Mouse (Mus musculus) embryo, embryonic 10 days (tissue): ENCODE data around the gene Wdr1.

ENCODE experiments used
- DNase-seq: peaks from one replicate; pipeline ENCODE4 v3.0.0-alpha.2; 2015; ENCODE audit warnings: low spot score

Wdr1 gene

GRCm38 (mm10) chr5:38544423-38545415 is 18.3 kb downstream of the Wdr1 start:
- DNase-seq: no peak

GRCm38 (mm10) chr5:38543496-38544217 is 19.4 kb downstream of the Wdr1 start:
- DNase-seq: no peak

- DNase-seq: no peak
These were observed 21.3 kb downstream of the Wdr1 start for GRCm38 (mm10) chr5:38541728-38542127.

- DNase-seq: no peak
These were observed 22.1 kb downstream of the Wdr1 start for GRCm38 (mm10) chr5:38540898-38541297.

- DNase-seq: no peak
These were observed 24.5 kb downstream of the Wdr1 start for GRCm38 (mm10) chr5:38538508-38538907.

GRCm38 (mm10) chr5:38537845-38538244 is 25.2 kb downstream of the Wdr1 start:
- DNase-seq: no peak

GRCm38 (mm10) chr5:38536822-38537221 is 26.2 kb downstream of the Wdr1 start:
- DNase-seq: no peak

- no peak for DNase-seq
These were observed 30.9 kb downstream of the Wdr1 start for GRCm38 (mm10) chr5:38532084-38532483.

- peak; percentile 56 for DNase-seq
These were observed 33.1 kb downstream of the Wdr1 start for GRCm38 (mm10) chr5:38529724-38530428.

- DNase-seq: no peak
These were observed 40.0 kb downstream of the Wdr1 start for GRCm38 (mm10) chr5:38522977-38523376.

- no peak for DNase-seq
These were observed 42.2 kb downstream of the Wdr1 start for GRCm38 (mm10) chr5:38520838-38521237.

GRCm38 (mm10) chr5:38516267-38516666 is 46.8 kb downstream of the Wdr1 start:
- DNase-seq: peak; percentile 62

- DNase-seq: no peak
These were observed 50.0 kb downstream of the Wdr1 start for GRCm38 (mm10) chr5:38512991-38513390.

GRCm38 (mm10) chr5:38509568-38509967 is 53.5 kb downstream of the Wdr1 start:
- no peak for DNase-seq

- DNase-seq: no peak
These were observed 57.6 kb downstream of the Wdr1 start for GRCm38 (mm10) chr5:38505435-38505765.

GRCm38 (mm10) chr5:38504747-38505434 is 58.1 kb downstream of the Wdr1 start:
- no peak for DNase-seq

- no peak for DNase-seq
These were observed 58.9 kb downstream of the Wdr1 start for GRCm38 (mm10) chr5:38504116-38504515.

GRCm38 (mm10) chr5:38502992-38503391 is 60.0 kb downstream of the Wdr1 start, which contains the start of gene Slc2a9:
Slc2a9 (minus strand) TSS chr5:38503143.
- DNase-seq: no peak

GRCm38 (mm10) chr5:38500043-38500442 is 63.0 kb downstream of the Wdr1 start:
- no peak for DNase-seq

GRCm38 (mm10) chr5:38499316-38499811 is 63.7 kb downstream of the Wdr1 start:
- no peak for DNase-seq

- DNase-seq: no peak
These were observed 64.5 kb downstream of the Wdr1 start for GRCm38 (mm10) chr5:38498479-38498878.
